Mouse (Mus musculus): Measurements from ENCODE around the gene Brd2. TPM values are rescaled to one million over a fixed set of nuclear protein-coding genes. Genes with fewer than 3 reads are reported as not detected.
"Not testable (repeated sequence)": the region's sequence is repeated elsewhere in the genome, so short reads cannot be mapped to it uniquely, and the experiment has no call there.

Gene Brd2
- 137 and 167 TPM in 2 replicates for polyA plus RNA-seq (2015; fragmentation: Nextera tagmentation; extraction: Ambion mirVana)

DNA sequence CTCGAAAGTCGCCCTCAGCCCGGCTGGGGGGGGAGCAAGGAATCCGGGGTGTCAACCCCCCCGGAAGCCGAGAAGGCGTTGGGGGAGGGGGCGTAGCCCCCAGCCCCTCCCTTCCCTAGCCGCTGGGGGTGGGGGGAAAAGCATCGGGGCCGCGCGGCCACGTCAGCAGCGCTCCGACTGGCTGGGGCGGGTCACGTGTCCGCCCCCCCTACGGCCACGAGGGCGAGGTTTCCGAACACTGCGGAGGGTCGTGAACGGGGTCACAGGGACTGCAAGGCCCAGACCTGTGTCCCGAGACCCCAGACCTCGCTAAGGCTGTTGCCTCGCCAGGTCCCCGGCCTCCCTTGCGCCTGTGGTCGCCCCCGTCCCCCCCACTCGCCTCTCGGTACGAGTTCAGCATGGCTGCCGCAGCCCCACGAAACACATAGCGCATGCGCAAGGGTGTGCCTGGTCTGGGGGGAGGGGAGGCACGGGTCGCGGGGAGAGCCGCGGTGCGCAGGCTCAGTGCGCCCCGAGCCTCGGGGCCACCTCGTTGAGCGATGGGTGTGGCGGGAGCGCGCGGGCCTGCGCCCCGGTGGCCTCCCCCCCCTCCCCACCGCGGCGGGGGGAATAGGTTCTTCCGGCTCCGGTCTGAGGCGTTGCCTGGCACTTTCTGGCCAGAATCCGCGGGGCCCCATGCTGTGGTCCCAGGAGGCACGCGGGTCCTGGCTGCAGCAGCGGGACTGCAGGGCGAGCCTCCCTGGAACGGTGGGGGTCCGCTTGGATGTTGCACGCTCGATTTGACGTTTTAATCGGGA lies at the start of gene Brd2:
Brd2 (minus strand) TSS at position 447 of the 797 bp plus-strand sequence.
- H3K4me1 ChIP-seq (replicated peaks) = peaks cover 40% of the 10 kb centered on the region
- ATAC-seq (ENCODE audit: low read depth) = peak; percentile 38
- under 1% methylated on average over 74 of the region's 75 CpGs for WGBS
- peak within 1 kb of the TSS; percentile 100 for H3K4me2 ChIP-seq
- no peaks in the 10 kb centered on the region for H3K9me3 ChIP-seq
- peak within 1 kb of the TSS; percentile 99 for H3K9ac ChIP-seq
- no peaks in the 10 kb centered on the region for H3K27me3 ChIP-seq
- peaks cover 14% of the 10 kb centered on the region for H3K36me3 ChIP-seq
- H3K4me3 ChIP-seq = peak within 1 kb of the TSS; percentile 82
- H3K27ac ChIP-seq (replicated peaks) = peak within 1 kb of the TSS; percentile 100

DNA sequence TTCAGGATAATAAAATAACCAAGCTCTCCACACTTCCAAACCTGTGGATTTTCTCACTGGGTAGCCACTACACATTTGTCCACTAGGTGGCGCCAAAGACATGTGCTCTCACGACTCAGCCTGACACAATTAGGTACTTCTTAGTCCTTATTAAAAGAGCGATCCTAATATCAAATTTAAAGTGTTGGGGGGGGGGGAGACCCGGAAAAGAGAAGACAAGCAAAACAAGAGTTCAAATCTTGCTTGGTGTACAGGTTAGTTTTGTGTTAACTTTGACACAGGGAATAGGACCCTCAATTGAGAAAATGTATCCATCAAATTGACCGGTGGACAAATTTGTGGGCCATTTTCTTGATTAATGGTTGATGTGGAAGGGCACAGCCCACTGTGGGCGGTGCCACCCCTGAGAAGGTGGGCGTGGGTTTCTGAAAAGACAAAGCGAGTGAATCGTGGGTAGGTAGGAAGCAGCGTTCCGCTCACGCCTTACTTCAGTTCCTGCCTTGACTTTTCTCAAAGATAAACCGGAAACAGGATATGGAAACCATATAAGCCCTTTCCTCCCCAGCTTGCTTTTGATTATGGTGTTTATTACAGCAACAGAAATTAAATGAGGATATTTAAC lies 48.6 kb upstream of the Brd2 start:
- Histone ChIP-seq H3K9ac (no peak overlapping the region), H3K4me1 (replicated peaks) (no peaks in the 10 kb centered on the region), H3K4me2 (no peak overlapping the region), H3K9me3 (no peaks in the 10 kb centered on the region), H3K4me3 (no peak overlapping the region), H3K27me3 (peaks cover 2% of the 10 kb centered on the region; the same call in 1 of the 2 replicates), H3K27ac (replicated peaks) (no peak overlapping the region), H3K36me3 (no peaks in the 10 kb centered on the region)
- WGBS = 46% methylated on average over 13 of the region's 13 CpGs
- ATAC-seq (ENCODE audit: low read depth) = no peak

DNA sequence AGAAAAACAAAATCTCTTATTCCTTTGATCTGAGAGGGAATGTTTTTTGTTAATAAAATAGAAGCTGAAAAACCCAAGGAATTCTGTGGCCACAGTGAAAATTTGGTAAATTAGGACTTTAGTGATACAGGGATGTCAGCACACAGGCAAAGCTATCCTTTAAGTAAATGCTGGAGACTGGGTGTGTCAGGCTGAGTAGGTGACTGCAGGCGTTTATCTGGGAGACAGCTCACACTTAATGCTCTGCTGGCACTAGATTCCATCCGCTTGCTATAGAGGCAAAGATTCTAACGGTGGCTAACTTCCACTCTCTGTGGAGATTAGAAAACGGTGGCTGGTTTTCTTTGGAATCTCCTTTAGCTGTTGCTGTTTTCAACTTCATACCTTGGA lies 48.0 kb upstream of the Brd2 start:
- H3K27me3 ChIP-seq = peaks cover 2% of the 10 kb centered on the region; the same call in 1 of the 2 replicates
- no peak overlapping the region for H3K4me3 ChIP-seq
- ATAC-seq (ENCODE audit: low read depth) = no peak
- no peak overlapping the region for H3K9ac ChIP-seq
- WGBS = 27% methylated on average over 4 of the region's 4 CpGs
- no peaks in the 10 kb centered on the region for H3K4me1 ChIP-seq (replicated peaks)
- no peaks in the 10 kb centered on the region for H3K9me3 ChIP-seq
- no peak overlapping the region for H3K4me2 ChIP-seq
- no peaks in the 10 kb centered on the region for H3K36me3 ChIP-seq
- H3K27ac ChIP-seq (replicated peaks) = no peak overlapping the region

DNA sequence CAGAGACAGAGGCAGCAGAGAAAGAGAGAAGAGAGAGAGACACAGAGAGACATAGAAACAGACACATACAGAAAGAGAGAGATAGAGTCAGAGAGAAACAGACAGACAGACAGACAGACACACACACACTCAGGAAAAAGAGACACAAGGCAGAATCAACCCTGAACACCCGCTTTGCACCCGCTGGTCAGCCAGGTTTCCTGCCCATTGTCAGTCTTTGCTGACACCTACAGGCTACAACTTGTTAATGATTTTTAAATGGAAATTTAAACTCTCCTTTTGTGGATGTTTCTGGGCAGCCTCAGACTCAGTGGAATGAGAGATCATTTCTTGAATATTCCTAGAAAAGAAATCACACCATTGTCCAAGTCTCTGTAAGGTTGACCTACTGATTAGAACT lies 46.8 kb upstream of the Brd2 start:
- 3% methylated on average over 2 of the region's 2 CpGs for WGBS
- H3K36me3 ChIP-seq = no peaks in the 10 kb centered on the region
- ATAC-seq (ENCODE audit: low read depth) = no peak

DNA sequence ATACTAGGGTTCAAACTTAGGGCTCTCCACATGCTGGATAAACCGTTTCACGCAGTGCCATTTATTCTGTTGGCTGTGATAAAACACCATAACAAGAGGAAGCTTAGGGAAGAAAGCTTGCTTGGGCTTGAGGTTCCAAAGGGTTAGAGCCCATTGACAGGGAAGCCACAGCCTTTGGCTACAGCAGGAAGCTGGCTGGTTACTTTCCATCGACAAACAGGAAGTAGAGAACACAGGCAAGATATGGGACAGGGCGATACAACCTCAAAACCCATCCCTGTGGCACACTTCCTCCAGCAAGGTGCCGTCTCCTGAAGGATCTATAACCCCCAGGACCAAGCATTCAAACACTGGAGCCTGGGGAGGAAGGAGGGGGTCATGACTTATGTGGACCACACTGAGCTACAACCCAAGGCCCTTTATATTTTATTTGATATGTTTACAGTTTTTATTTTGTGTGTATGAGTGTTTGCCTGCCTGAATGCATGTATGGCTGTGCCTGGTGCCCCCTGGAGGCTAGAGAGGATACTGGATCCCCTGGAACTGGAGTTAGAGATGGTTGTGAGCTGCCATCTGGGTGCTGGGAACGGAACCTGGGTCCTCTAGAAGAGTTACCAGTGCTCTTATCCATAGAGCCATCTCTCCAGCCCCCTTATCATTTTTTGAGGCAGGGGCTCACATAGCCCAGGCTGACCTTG lies 42.7 kb upstream of the Brd2 start:
- H3K9me3 ChIP-seq = no peaks in the 10 kb centered on the region
- no peak overlapping the region for H3K4me3 ChIP-seq
- H3K4me1 ChIP-seq (replicated peaks) = no peaks in the 10 kb centered on the region
- H3K27me3 ChIP-seq = no peaks in the 10 kb centered on the region
- H3K9ac ChIP-seq = no peak overlapping the region
- H3K4me2 ChIP-seq = no peak overlapping the region
- 83% methylated on average over 6 of the region's 6 CpGs for WGBS
- no peak for ATAC-seq (ENCODE audit: low read depth)
- H3K36me3 ChIP-seq = no peaks in the 10 kb centered on the region
- no peak overlapping the region for H3K27ac ChIP-seq (replicated peaks)

More for the DNA sequence above, 46.8 kb upstream of the Brd2 start:
- Histone ChIP-seq H3K9me3 (no peaks in the 10 kb centered on the region), H3K4me3 (no peak overlapping the region), H3K9ac (no peak overlapping the region), H3K27ac (replicated peaks) (no peak overlapping the region), H3K4me2 (no peak overlapping the region), H3K4me1 (replicated peaks) (no peaks in the 10 kb centered on the region), H3K27me3 (peaks cover 2% of the 10 kb centered on the region; the same call in 1 of the 2 replicates)

DNA sequence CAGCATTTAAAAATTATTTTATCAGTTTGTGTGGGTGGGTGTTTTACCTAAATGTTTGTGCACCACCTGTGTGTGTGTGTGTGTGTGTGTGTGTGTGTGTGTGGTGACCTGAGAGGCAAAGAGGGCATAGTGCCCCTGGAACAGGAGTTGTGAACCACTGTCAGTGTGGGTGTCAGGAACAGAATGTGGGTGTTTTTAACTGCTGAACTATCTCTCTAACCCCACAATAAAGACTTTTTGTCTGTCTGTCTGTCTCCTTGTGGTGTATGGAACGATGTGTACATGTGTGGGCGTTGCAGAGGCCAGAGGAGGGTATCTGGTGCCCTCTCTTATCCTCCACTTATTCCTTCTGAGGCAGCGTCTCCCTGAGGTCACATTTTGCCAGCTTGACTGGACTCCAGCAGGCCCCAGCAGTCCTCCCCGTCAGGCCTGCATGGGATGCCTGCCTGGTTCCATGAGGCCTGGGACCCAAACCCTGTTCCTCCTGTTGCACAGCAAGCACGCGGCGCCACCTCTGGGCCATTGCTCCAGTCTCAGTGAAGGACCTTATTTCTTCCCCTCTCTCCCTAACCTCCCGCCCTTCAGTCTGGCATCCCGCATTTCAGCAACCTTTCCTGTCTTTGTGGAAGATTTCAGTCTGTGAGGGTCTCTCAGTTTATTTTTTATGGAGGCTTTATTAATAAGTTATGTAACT lies 41.9 kb upstream of the Brd2 start:
- H3K9me3 ChIP-seq = no peaks in the 10 kb centered on the region
- H3K27me3 ChIP-seq = no peaks in the 10 kb centered on the region
- H3K27ac ChIP-seq (replicated peaks) = no peak overlapping the region
- H3K4me1 ChIP-seq (replicated peaks) = no peaks in the 10 kb centered on the region
- no peak overlapping the region for H3K9ac ChIP-seq
- ATAC-seq (ENCODE audit: low read depth) = no peak
- 49% methylated on average over 9 of the region's 9 CpGs for WGBS
- H3K4me3 ChIP-seq = no peak overlapping the region
- H3K36me3 ChIP-seq = no peaks in the 10 kb centered on the region
- no peak overlapping the region for H3K4me2 ChIP-seq

DNA sequence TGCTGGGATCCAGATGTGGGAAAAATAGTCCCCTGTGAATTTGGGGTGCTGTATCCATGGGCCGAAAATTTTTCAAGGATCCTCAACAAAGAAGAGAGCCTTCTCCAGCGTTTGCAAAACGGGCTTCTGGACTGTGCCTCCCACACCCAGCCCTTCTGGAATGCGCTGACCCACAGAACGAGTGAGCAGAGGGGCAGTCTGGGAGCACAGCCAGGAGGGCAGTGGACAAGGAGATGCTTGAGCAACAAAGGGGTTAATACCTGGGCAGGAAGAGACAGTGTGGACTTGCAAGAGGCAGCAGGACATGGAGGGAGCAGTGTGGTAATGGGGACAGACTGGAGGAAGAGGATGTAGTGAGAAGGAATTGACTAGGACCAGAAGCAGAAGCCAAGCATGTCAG lies 33.1 kb upstream of the Brd2 start:
- H3K27ac ChIP-seq (replicated peaks) = no peak overlapping the region
- no peaks in the 10 kb centered on the region for H3K4me1 ChIP-seq (replicated peaks)
- no peak overlapping the region for H3K9ac ChIP-seq
- no peaks in the 10 kb centered on the region for H3K27me3 ChIP-seq
- no peak overlapping the region for H3K4me2 ChIP-seq
- ATAC-seq (ENCODE audit: low read depth) = no peak
- no peaks in the 10 kb centered on the region for H3K9me3 ChIP-seq
- no peak overlapping the region for H3K4me3 ChIP-seq
- 58% methylated on average over 5 of the region's 5 CpGs for WGBS
- no peaks in the 10 kb centered on the region for H3K36me3 ChIP-seq

DNA sequence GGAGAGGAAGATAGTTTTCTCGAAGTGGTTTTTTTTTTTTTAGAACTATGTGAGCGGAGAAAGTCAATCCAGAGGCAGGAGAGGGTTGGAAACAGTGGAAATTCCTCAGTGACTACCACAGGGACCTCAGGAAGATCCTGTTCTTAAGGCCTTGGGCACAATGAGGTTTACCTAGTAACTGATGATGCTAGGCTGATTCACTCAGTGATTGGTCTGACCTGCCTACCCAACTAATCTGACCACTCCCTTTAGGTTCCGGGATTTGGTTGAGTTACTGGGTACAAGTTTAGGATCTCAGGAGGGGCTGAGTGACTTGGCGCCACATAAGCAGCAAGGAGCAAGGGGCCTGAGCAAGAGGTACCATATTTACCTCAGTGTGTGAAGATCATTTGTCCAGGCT lies 30.5 kb upstream of the Brd2 start, which contains the start of gene H2-DMb1:
H2-DMb1 (plus strand) TSS at position 150 of the 400 bp plus-strand sequence.
- H3K27ac ChIP-seq (replicated peaks) = no peak within 1 kb of the TSS
- ATAC-seq (ENCODE audit: low read depth) = no peak
- H3K9me3 ChIP-seq = no peaks in the 10 kb centered on the region
- H3K36me3 ChIP-seq = no peaks in the 10 kb centered on the region
- no peak within 1 kb of the TSS for H3K4me3 ChIP-seq
- no peak within 1 kb of the TSS for H3K9ac ChIP-seq
- H3K4me2 ChIP-seq = no peak within 1 kb of the TSS
- H3K4me1 ChIP-seq (replicated peaks) = no peaks in the 10 kb centered on the region
- no peaks in the 10 kb centered on the region for H3K27me3 ChIP-seq
- 66% methylated on average over 4 of the region's 4 CpGs for WGBS

DNA sequence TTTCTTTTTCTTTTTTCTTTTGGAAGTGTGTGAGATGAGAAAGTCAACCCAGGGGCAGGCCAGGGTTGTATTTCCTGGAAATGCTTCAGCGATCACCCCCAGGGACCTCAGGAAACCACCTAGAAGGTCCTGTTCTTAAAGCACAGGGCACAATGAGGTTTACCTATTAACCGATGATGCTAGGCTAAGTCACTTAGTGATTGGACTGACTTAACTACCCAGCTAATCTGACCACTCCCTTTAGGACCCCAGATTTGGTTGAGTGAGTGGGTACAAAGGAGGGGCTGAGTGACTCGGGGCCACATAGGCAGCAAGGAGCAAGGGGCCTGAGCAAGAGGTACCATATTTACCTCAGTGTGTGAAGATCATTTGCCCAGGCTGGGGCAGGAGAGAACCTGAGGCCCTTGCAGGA lies 22.5 kb upstream of the Brd2 start:
- no peak overlapping the region for H3K4me3 ChIP-seq
- no peak overlapping the region for H3K4me2 ChIP-seq
- no peak for ATAC-seq (ENCODE audit: low read depth)
- H3K9me3 ChIP-seq = no peaks in the 10 kb centered on the region
- H3K9ac ChIP-seq = no peak overlapping the region
- peaks cover 20% of the 10 kb centered on the region for H3K27me3 ChIP-seq
- no peak overlapping the region for H3K27ac ChIP-seq (replicated peaks)
- H3K4me1 ChIP-seq (replicated peaks) = peaks cover 9% of the 10 kb centered on the region
- WGBS = 66% methylated on average over 3 of the region's 3 CpGs
- H3K36me3 ChIP-seq = no peaks in the 10 kb centered on the region

DNA sequence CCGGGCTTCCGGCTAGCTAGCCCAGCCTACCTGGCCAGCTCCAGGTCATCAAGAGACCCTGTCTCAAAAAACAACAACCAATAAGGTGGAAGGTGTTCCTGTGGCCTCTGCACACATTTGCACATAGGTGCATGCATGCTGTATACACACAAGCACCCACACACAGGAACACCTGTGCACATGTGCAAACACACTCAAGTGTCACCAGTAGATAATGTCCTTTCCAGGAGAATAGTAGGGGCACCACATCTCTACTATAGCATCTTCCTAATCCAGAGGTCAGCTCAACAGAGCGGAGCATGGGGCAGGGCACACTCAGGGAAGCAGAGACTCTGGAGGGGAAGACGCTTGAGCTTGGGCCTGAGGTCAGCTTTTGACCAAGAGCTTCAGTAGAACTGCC lies 21.8 kb upstream of the Brd2 start:
- not testable (repeated sequence) for H3K4me2 ChIP-seq; H3K4me3 ChIP-seq; H3K9ac ChIP-seq; H3K36me3 ChIP-seq; H3K27ac ChIP-seq (replicated peaks); ATAC-seq (ENCODE audit: low read depth); H3K9me3 ChIP-seq
- peaks cover 27% of the 10 kb centered on the region for H3K27me3 ChIP-seq
- WGBS = 97% methylated on average over 4 of the region's 4 CpGs
- peaks cover 16% of the 10 kb centered on the region for H3K4me1 ChIP-seq (replicated peaks)

DNA sequence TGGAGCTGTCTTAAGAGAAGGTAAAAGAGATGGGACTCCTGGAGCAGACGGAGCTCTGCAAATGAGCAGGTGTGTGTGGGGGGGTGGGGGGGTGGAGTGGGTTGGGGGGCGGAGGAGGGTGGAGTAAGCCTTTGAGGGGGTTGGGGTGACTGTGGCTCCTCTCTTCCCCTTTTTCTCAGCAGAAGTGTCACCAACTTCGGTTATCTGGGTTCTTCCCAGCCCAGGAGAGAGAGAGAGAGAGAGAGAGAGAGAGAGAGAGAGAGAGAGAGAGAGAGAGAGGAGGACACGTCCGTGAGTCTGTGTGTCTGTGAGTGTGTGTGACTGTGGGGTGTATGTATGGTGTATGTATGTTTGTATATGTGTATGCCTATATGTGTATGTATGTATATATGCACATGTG lies 21.0 kb upstream of the Brd2 start:
- H3K27me3 ChIP-seq = peaks cover 35% of the 10 kb centered on the region
- 75% methylated on average over 4 of the region's 5 CpGs for WGBS
- no peak overlapping the region for H3K27ac ChIP-seq (replicated peaks)
- H3K4me1 ChIP-seq (replicated peaks) = peaks cover 20% of the 10 kb centered on the region
- H3K9ac ChIP-seq = no peak overlapping the region
- H3K4me3 ChIP-seq = no peak overlapping the region
- no peak for ATAC-seq (ENCODE audit: low read depth)
- H3K9me3 ChIP-seq = no peaks in the 10 kb centered on the region
- no peak overlapping the region for H3K4me2 ChIP-seq
- no peaks in the 10 kb centered on the region for H3K36me3 ChIP-seq

DNA sequence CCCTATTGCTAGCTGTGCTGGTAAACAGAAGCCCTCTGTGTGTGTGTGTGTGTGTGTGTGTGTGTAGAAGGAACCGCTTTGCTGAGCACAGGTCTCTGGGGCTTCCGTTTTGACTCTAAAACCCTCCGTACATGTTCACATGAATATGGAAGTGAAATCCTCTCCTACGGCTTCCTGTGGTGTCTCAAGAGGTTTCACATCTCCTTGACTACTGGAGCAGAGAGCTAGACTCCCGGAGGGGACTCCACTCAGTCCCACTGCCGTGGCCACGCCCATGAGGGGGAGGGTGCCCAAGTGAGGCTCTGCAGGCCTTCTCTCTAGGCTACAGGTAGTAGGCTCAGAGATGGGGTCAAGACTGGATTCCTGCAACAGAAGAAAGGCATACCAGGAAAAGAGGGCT lies 20.6 kb upstream of the Brd2 start, which contains the start of gene H2-DMb2:
H2-DMb2 (plus strand) TSS at position 275 of the 400 bp plus-strand sequence.
- Histone ChIP-seq H3K36me3 (no peaks in the 10 kb centered on the region), H3K4me1 (replicated peaks) (peaks cover 20% of the 10 kb centered on the region), H3K9ac (no peak within 1 kb of the TSS), H3K4me2 (no peak within 1 kb of the TSS), H3K4me3 (no peak within 1 kb of the TSS), H3K27ac (replicated peaks) (no peak within 1 kb of the TSS), H3K9me3 (no peaks in the 10 kb centered on the region), H3K27me3 (peaks cover 39% of the 10 kb centered on the region)
- no peak for ATAC-seq (ENCODE audit: low read depth)
- WGBS = 35% methylated on average over 7 of the region's 7 CpGs

Measured in neural tube, embryonic 13.5 days (tissue).